Mouse (Mus musculus) A20 (cell line): ENCODE measurements around the gene Tbl1xr1.

ENCODE experiments used
- DNase-seq: peaks from one replicate; pipeline ENCODE4 v3.0.0-alpha.2; 2011; ENCODE audit warnings: low read depth, low spot score

Tbl1xr1 gene

GRCm38 (mm10) chr3:22076561-22076935, at the start of gene Tbl1xr1:
Gene Tbl1xr1 (plus strand): TSS chr3:22076652.
- DNase-seq = peak; percentile 88

GRCm38 (mm10) chr3:22038004-22038403, 38.4 kb upstream of the Tbl1xr1 start:
- DNase-seq = no peak

- DNase-seq = peak; percentile 18
Observed at GRCm38 (mm10) chr3:22039036-22039795, 37.2 kb upstream of the Tbl1xr1 start.

DNA sequence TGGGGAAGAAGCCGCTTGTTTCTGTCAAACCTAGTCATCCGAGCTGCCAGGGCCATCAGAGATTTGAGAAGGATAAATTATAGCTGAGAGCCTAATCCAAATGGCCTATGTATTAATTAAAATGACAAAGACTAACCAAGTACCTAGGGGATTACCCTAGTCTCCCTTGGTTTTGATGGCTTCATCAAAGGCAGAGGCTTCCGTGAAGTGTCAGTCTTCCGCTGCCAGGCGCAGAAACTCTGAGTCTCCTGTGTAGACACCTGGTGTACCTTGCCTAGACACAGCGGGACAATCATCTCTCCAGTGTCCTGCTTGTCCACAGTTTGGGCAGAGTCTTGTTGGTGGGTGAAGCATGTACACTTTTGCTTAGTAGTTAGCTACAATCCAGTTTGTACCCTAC, 35.8 kb upstream of the Tbl1xr1 start:
- DNase-seq = no peak

- no peak for DNase-seq
Observed at GRCm38 (mm10) chr3:22047203-22047602, 29.2 kb upstream of the Tbl1xr1 start.

DNA sequence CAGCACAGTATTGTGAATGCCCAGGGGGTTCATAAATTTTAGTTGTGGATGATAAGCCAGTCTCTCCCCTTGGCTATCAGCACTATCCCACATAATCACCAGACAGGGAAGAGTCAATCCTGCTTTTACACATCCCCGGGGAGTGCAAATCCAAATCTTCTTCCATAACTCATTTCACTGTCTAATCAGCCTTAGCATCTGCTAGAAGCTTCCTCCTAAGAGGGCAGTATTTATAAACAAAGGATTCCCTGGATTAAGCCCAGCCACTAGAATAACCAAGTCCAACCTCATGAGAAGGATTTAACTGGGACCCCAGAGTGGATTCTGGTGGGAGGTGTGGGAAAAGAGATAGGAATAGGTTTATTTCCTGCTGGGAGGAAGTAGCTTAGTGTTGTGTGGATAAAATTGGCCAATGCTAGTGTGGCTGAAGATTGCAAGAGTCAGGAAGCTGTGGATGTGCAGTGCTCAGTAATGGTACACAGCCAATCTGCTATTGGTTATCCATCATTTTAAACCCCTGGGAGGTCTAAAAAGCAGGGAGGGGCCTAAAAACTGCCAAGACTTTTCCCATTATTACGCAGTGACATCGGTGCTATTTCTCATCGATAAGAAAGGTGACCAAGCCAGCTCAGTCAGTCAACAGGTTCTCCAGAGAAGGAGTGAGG, 19.7 kb upstream of the Tbl1xr1 start:
- no peak for DNase-seq

- DNase-seq = no peak
Observed at GRCm38 (mm10) chr3:22058206-22058804, 18.1 kb upstream of the Tbl1xr1 start.

GRCm38 (mm10) chr3:22061163-22061562, 15.3 kb upstream of the Tbl1xr1 start:
- DNase-seq = no peak

- DNase-seq = no peak
Observed at GRCm38 (mm10) chr3:22068621-22069020, 7.8 kb upstream of the Tbl1xr1 start.

DNA sequence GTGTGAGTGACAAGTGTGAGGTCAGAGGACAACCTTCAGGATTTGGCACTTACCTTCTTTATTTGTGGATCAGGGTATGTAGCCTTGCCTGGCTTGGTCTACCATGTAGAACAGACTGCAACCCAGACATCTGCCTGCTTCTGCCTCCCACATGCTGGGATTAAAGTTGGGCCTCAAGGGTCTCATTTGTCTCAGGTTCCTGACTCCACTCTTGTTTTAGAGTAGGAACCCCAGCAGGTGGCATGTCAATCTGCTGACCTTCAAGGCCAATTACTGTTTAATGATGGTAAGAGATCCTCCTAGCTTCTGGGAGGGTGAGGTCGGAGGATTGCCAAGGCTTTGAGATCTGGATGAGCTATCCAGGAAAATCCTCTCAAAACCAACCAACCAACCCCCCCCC, 2.5 kb upstream of the Tbl1xr1 start:
- no peak for DNase-seq

DNA sequence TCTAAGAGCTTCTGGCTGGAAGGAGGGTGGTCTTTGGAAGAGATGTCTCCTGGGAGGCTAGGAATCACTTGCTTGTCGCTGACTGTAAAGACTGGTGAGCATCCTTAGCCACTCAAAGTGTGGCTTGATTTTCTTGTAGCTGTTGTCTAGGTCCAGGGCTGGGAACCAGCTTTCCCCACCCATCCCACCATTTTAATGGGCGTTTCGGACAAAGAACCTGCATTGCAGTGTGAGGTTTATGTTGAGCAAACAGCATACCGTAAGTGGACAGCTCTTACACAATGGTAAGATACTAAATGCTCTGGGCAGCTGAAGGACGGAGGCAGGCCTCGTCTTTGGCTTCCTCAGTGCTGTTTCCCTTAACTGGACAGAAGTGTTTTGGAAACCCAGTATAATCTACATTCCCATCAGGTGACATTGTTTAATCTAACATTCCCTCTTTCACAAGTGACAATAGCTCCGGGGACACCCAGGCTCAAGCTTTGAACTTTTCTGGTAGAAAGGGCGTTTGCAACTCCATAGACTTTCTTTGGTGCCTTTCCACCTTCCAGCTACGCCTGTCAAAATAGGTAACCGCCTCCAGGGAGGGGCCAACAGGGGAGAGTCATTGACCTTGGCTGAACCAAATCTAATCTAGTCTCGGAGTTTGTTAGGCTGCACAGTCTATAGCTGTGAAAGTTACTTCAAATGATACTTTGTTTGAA, 1.7 kb upstream of the Tbl1xr1 start:
- no peak for DNase-seq

DNA sequence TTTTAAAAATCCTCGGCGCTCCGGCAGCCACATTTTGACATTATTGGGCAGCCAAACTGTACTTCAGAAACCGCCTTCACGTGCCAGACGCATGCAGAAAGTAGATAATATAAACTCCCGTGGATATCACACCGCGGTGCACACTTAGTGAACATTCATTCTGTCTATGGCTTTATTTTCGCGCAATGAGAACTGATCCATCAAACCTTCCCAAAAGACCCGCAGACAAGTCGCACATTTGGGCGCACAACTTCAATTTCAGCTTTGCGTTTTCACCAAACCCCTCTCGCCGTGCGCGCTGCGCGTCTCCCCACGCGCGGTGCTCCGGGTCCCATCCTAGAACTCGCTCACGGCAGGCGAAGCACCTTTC, 950 bp upstream of the Tbl1xr1 start:
- DNase-seq = no peak

DNA sequence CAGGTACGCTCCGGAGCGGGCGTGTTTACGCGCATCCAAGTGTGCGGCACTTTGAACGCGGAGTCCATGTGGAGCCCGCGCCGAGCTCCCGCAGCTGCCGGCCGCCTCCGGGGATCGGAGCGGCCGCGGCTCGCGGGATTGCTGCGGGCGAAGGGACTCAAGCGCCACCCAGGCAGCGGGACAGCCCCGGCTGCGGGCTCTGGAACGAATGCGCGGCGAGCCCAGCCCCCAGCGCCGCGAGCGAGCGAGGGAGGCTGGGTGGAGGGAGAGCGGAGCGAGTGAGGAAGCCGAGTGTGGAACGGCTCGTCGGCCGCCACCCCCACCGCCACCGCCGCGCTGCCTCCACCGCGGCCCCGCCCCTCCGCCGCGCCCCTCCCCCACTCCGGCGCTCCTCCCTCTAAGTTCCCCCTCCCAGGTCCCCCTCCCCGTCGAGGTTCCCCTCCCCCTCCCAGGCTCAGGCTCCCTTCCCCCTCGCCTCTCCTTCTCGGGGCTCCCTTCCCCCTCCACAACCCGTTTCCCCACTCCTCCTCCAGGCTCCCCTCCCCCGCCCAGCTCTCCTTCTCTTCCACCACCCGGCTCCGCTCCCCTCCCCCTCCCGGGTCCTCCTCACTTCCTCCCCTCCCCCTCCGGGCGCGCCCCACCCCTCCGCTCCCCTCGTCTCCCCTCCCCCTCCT, 428 bp upstream of the Tbl1xr1 start:
- peak; percentile 89 for DNase-seq

- peak; percentile 85 for DNase-seq
Observed at GRCm38 (mm10) chr3:22076936-22077656, 644 bp downstream of the Tbl1xr1 start.

- peak; percentile 60 for DNase-seq
Observed at GRCm38 (mm10) chr3:22077657-22078475, 1.4 kb downstream of the Tbl1xr1 start.

DNA sequence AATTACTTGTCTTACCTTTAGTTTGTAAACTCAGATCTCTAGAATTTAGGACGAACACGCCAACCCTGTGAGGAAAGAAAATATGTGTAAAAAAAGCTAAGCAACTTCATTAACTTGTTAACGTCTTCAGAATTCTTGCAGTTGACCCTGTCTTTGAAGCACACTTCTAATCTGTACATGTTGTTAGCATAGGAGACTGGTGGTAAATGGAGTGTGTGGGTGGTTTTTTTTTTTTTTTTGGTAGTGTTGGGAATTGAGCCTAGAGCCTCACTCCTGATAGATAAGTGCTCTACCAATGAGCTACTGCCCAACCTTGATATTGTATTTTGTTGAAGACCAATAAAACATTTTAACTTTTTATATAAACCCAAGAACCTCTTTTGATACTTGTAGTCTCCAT, 2.1 kb downstream of the Tbl1xr1 start:
- no peak for DNase-seq

GRCm38 (mm10) chr3:22081869-22082268, 5.4 kb downstream of the Tbl1xr1 start:
- no peak for DNase-seq

- no peak for DNase-seq
Observed at GRCm38 (mm10) chr3:22082823-22083222, 6.4 kb downstream of the Tbl1xr1 start.

GRCm38 (mm10) chr3:22084222-22084996, 8.0 kb downstream of the Tbl1xr1 start:
- DNase-seq = no peak
